Mouse (Mus musculus) yolk sac, embryonic 10.5 days (tissue): ENCODE results near the gene Gm21170.
"Not testable (repeated sequence)": the region's sequence is repeated elsewhere in the genome, so short reads cannot be mapped to it uniquely, and the experiment has no call there.

Source experiments
- DNase-seq: peaks from one replicate; pipeline ENCODE4 v3.0.0-alpha.2; 2017; ENCODE audit warnings: low spot score

Gene Gm21170

GRCm38 (mm10) chrY:47690998-47691397 lies at the start of gene Gm21170:
TSS of gene Gm21170 (minus strand) at chrY:47691098.
- not testable (repeated sequence) for DNase-seq
